Mouse (Mus musculus): ENCODE data around the gene Arpc3. TPM values are rescaled to one million over a fixed set of nuclear protein-coding genes. Genes with fewer than 3 reads are reported as not detected.

Gene Arpc3
- polyA plus RNA-seq, 1 experiment from 2014 or later: 119 TPM

DNA sequence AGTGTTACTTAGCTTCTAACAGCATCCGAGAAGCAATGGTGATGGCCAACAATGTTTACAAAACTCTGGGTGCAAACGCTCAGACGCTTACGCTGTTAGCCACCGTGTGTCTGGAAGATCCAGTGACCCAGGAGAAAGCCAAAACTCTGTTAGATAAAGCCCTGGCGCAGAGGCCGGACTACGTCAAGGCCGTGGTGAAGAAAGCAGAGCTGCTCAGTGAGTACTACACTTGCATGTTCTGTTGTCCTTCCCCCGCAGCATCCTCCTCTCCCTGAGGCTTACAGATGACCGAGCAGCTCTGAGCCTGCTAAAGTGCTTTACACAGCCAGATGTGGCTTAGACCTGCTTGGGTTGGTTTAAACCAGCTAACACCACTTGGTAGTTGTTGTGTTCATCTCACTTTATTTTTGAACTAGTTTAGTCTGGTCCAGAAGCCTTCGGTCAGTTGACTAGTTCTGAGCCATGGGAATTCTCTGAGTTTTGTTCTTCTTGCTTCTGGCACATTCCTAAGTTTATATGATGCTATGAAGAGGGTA, 48.5 kb downstream of the Arpc3 start:
- WGBS: 96% methylated on average over 12 of the region's 12 CpGs
- no peak overlapping the region for H3K27ac ChIP-seq (ENCODE audit: low read depth, low read length)

DNA sequence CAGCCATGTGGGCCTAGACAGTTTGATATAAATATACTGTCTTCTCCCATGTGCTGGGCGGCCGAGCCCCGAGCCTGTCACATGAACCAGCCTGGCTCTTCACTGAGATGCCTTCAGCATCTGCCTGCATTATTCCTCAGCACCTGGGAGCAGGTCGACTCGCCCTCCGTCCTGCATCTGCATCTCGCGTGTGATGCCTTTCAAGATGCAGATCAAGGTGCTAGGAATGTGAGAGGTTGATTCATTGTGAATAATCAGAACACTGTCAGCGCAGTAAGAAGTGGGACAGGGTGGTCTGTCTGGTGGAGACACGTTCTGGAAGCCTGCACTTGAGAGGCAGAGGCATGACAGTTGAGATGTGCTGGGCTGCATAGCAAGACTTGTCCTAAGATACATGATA, 52.8 kb downstream of the Arpc3 start:
- Histone ChIP-seq H3K4me2 (ENCODE audit: low read length) (no peak overlapping the region), H3K4me1 (ENCODE audit: control insufficient read depth, insufficient read depth, low read length) (no peaks in the 10 kb centered on the region), H3K4me3 (ENCODE audit: low read depth, low read length) (no peak overlapping the region), H3K27ac (ENCODE audit: low read depth, low read length) (no peak overlapping the region), H3K9ac (ENCODE audit: low read length) (no peak overlapping the region), H3K9me3 (replicated peaks; ENCODE audit: control insufficient read depth, low read length) (no peaks in the 10 kb centered on the region), H3K36me3 (ENCODE audit: control insufficient read depth, insufficient read depth, low read length) (peaks cover 79% of the 10 kb centered on the region), H3K27me3 (replicated peaks; ENCODE audit: control insufficient read depth, insufficient read depth, low read length) (no peaks in the 10 kb centered on the region)
- 97% methylated on average over 10 of the region's 10 CpGs for whole genome bisulfite sequencing
- ATAC-seq: no peak
- no peak for DNase-seq (ENCODE audit: low spot score)

More for the DNA sequence above, 48.5 kb downstream of the Arpc3 start:
- H3K9me3 ChIP-seq (replicated peaks; ENCODE audit: control insufficient read depth, low read length): no peaks in the 10 kb centered on the region
- no peak for ATAC-seq
- no peak for DNase-seq (ENCODE audit: low spot score)
- H3K4me3 ChIP-seq (ENCODE audit: low read depth, low read length): no peak overlapping the region
- no peaks in the 10 kb centered on the region for H3K4me1 ChIP-seq (ENCODE audit: control insufficient read depth, insufficient read depth, low read length)
- no peak overlapping the region for H3K9ac ChIP-seq (ENCODE audit: low read length)
- H3K27me3 ChIP-seq (replicated peaks; ENCODE audit: control insufficient read depth, insufficient read depth, low read length): no peaks in the 10 kb centered on the region
- no peak overlapping the region for H3K4me2 ChIP-seq (ENCODE audit: low read length)
- peaks cover 100% of the 10 kb centered on the region for H3K36me3 ChIP-seq (ENCODE audit: control insufficient read depth, insufficient read depth, low read length)

DNA sequence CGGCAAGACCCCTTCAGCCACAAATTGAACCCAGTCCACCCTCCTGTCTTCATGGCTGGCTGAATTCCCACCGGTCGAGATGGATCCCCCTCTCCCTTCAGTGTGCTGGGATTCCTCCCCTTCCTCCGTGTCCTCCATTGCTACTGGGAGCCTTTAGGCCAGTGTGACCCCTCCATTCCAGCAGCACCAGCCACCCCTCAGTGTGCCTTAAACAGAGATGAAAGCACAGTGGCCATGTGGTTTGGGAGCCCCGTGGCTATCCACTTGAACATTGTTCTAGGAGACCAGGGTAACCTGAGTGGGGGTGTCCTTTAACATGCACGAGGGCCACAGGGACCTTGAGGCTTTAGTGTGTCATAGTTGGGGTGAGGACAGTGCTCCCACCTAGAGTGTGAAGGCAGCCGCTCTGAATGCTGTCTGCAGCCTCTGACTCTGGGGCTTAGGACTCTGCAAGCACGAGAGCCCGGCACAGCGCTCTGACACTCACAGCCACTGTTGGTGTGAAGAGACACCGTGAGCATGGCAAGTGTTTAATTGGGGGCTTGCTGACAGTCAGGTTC, 53.5 kb downstream of the Arpc3 start:
- no peak for ATAC-seq
- WGBS: 89% methylated on average over 11 of the region's 11 CpGs
- H3K36me3 ChIP-seq (ENCODE audit: control insufficient read depth, insufficient read depth, low read length): peaks cover 73% of the 10 kb centered on the region

DNA sequence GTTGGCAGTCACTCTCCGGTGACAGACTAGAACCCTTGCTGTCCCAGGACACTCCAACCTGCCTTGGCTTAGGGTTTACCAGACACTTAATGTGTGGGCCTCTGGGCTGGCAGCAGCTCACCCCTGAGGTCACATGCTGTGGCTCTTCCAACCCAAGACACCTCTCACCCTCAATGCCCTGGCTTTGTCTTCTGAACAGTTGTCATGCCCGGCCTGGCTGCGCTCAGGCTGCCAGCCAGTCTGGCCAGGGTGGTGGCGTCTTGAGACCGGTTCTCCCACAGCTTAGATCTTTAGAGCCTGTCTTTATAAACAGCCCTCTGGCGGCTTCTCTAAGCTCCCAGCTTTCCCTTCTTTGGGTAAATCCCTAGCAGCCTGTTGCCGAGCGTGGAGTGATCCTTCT, 56.2 kb downstream of the Arpc3 start:
- Histone ChIP-seq H3K4me1 (ENCODE audit: control insufficient read depth, insufficient read depth, low read length) (no peaks in the 10 kb centered on the region), H3K36me3 (ENCODE audit: control insufficient read depth, insufficient read depth, low read length) (peaks cover 61% of the 10 kb centered on the region), H3K27me3 (replicated peaks; ENCODE audit: control insufficient read depth, insufficient read depth, low read length) (no peaks in the 10 kb centered on the region), H3K4me2 (ENCODE audit: low read length) (no peak overlapping the region), H3K9ac (ENCODE audit: low read length) (no peak overlapping the region), H3K9me3 (replicated peaks; ENCODE audit: control insufficient read depth, low read length) (no peaks in the 10 kb centered on the region), H3K4me3 (ENCODE audit: low read depth, low read length) (no peak overlapping the region), H3K27ac (ENCODE audit: low read depth, low read length) (no peak overlapping the region)
- WGBS: 86% methylated on average over 8 of the region's 8 CpGs
- ATAC-seq (no peak), DNase-seq (ENCODE audit: low spot score) (no peak)

More for the DNA sequence above, 53.5 kb downstream of the Arpc3 start:
- no peak overlapping the region for H3K4me2 ChIP-seq (ENCODE audit: low read length)
- no peaks in the 10 kb centered on the region for H3K27me3 ChIP-seq (replicated peaks; ENCODE audit: control insufficient read depth, insufficient read depth, low read length)
- DNase-seq (ENCODE audit: low spot score): no peak
- no peaks in the 10 kb centered on the region for H3K9me3 ChIP-seq (replicated peaks; ENCODE audit: control insufficient read depth, low read length)
- no peak overlapping the region for H3K4me3 ChIP-seq (ENCODE audit: low read depth, low read length)
- no peak overlapping the region for H3K9ac ChIP-seq (ENCODE audit: low read length)
- H3K4me1 ChIP-seq (ENCODE audit: control insufficient read depth, insufficient read depth, low read length): no peaks in the 10 kb centered on the region
- no peak overlapping the region for H3K27ac ChIP-seq (ENCODE audit: low read depth, low read length)

DNA sequence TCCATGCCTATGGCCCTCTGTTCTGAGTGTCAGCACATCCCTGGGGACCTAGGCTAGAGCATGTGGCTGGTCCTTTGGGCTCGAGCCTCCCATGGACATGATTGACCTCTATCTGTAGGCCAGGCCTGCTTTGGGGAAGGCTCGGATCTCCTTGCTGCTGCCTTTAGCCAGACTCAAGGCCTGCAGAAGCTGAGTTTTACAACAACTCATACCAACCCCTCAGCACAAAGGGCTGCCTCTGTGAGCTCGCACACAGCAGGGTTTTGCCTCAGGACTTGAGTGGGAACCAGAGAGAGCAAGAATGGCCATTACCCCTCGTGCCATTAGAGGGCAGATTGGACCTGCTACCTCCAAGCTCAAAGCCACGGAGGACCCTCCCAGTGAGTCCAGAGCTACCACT, 57.2 kb downstream of the Arpc3 start:
- no peak for ATAC-seq
- WGBS: 87% methylated on average over 5 of the region's 5 CpGs
- Histone ChIP-seq H3K36me3 (ENCODE audit: control insufficient read depth, insufficient read depth, low read length) (peaks cover 61% of the 10 kb centered on the region), H3K9me3 (replicated peaks; ENCODE audit: control insufficient read depth, low read length) (no peaks in the 10 kb centered on the region), H3K9ac (ENCODE audit: low read length) (no peak overlapping the region), H3K27me3 (replicated peaks; ENCODE audit: control insufficient read depth, insufficient read depth, low read length) (no peaks in the 10 kb centered on the region), H3K4me3 (ENCODE audit: low read depth, low read length) (no peak overlapping the region), H3K4me2 (ENCODE audit: low read length) (no peak overlapping the region), H3K4me1 (ENCODE audit: control insufficient read depth, insufficient read depth, low read length) (no peaks in the 10 kb centered on the region), H3K27ac (ENCODE audit: low read depth, low read length) (no peak overlapping the region)
- no peak for DNase-seq (ENCODE audit: low spot score)

DNA sequence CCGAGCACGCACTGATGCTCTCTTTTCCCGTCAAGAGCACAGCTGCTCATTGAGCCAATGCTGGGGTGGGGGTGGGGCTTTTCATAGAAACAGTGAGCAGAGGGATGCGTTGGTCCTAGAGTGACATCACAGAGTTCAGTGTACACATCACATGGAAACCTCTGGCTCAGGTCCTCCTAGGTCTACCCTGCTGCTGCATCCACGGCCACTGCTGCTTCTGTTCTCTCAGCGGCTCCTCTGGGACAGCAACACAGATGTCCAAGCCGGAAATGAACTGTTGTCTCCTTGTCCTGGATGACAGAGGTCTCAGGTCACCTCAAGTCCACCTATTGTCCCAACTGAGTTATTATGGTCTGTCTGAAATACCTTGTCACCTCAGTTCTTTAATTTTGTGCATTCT, 58.3 kb downstream of the Arpc3 start:
- H3K9me3 ChIP-seq (replicated peaks; ENCODE audit: control insufficient read depth, low read length): no peaks in the 10 kb centered on the region
- 45% methylated on average over 7 of the region's 7 CpGs for WGBS
- no peaks in the 10 kb centered on the region for H3K27me3 ChIP-seq (replicated peaks; ENCODE audit: control insufficient read depth, insufficient read depth, low read length)
- H3K4me3 ChIP-seq (ENCODE audit: low read depth, low read length): no peak overlapping the region
- no peak for DNase-seq (ENCODE audit: low spot score)
- no peak overlapping the region for H3K9ac ChIP-seq (ENCODE audit: low read length)
- peaks cover 61% of the 10 kb centered on the region for H3K36me3 ChIP-seq (ENCODE audit: control insufficient read depth, insufficient read depth, low read length)
- ATAC-seq: no peak
- no peak overlapping the region for H3K27ac ChIP-seq (ENCODE audit: low read depth, low read length)
- H3K4me2 ChIP-seq (ENCODE audit: low read length): no peak overlapping the region
- H3K4me1 ChIP-seq (ENCODE audit: control insufficient read depth, insufficient read depth, low read length): no peaks in the 10 kb centered on the region

DNA sequence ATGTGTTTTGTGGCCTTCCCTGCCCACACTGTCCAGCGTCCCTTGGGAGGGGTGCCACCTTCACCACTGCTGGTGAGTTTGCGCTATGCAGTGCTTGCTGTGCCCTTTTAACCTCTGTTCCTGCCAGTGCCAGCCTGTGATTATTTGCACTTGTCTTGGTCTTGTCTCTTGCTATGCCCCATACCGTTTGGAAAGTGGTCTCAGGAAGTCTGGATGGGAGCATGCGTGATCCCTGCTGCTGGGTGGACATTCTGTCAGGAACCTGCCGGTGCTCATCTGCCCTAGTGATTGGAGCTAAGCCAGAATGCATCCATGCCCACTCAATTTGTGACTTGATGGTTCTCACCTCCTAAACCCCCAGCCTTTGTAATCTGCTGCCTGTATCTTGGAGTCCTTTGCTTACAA, 59.2 kb downstream of the Arpc3 start:
- Histone ChIP-seq H3K4me2 (ENCODE audit: low read length) (no peak overlapping the region), H3K27ac (ENCODE audit: low read depth, low read length) (no peak overlapping the region), H3K27me3 (replicated peaks; ENCODE audit: control insufficient read depth, insufficient read depth, low read length) (no peaks in the 10 kb centered on the region), H3K4me3 (ENCODE audit: low read depth, low read length) (no peak overlapping the region), H3K4me1 (ENCODE audit: control insufficient read depth, insufficient read depth, low read length) (no peaks in the 10 kb centered on the region), H3K9me3 (replicated peaks; ENCODE audit: control insufficient read depth, low read length) (no peaks in the 10 kb centered on the region), H3K9ac (ENCODE audit: low read length) (no peak overlapping the region), H3K36me3 (ENCODE audit: control insufficient read depth, insufficient read depth, low read length) (peaks cover 61% of the 10 kb centered on the region)
- WGBS: 82% methylated on average over 5 of the region's 5 CpGs
- no peak for DNase-seq (ENCODE audit: low spot score)
- no peak for ATAC-seq

DNA sequence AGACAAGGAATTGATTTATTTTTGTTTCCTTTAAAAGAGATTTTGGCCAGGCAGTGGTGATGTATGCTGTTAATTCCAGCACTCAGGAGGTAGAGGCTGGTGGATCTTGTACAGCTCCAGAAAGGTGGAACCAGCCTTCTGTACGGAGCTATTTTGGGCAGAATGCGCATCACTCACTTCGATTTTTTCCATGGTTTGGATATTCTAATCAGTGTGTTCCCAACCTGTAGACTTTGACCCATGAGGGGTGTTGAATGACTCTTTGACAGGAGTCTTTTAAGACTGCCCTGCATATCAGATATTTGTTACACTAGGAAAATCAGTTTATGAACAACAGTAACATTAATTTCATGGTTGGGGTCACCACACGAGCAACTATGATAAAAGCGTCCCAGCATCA, 59.6 kb downstream of the Arpc3 start:
- peaks cover 61% of the 10 kb centered on the region for H3K36me3 ChIP-seq (ENCODE audit: control insufficient read depth, insufficient read depth, low read length)
- H3K4me2 ChIP-seq (ENCODE audit: low read length): no peak overlapping the region
- no peaks in the 10 kb centered on the region for H3K9me3 ChIP-seq (replicated peaks; ENCODE audit: control insufficient read depth, low read length)
- ATAC-seq (no peak), DNase-seq (ENCODE audit: low spot score) (no peak)
- no peaks in the 10 kb centered on the region for H3K27me3 ChIP-seq (replicated peaks; ENCODE audit: control insufficient read depth, insufficient read depth, low read length)
- 94% methylated on average over 5 of the region's 5 CpGs for WGBS
- H3K4me3 ChIP-seq (ENCODE audit: low read depth, low read length): no peak overlapping the region
- H3K4me1 ChIP-seq (ENCODE audit: control insufficient read depth, insufficient read depth, low read length): no peaks in the 10 kb centered on the region
- H3K27ac ChIP-seq (ENCODE audit: low read depth, low read length): no peak overlapping the region
- no peak overlapping the region for H3K9ac ChIP-seq (ENCODE audit: low read length)

DNA sequence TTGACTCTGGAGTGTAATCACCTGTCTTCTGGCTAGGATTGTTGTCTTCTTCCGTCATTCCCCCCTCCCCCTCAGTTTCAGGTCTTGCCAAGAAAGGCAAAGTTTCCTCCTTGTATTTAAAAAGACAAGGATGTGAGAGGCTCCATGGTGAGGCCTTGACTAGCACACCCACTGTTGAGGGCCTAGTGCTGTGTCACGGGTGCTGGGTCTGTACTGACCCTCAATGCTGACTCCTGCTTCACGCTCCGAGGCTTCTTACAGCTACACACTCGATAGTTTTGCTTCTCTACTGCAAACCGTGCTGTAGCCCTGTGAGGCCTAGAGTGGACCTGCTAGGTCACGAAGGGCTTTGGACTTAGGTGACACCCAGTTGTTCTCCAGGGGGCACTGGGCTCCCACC, 60.5 kb downstream of the Arpc3 start:
- H3K36me3 ChIP-seq (ENCODE audit: control insufficient read depth, insufficient read depth, low read length): peaks cover 61% of the 10 kb centered on the region
- H3K9me3 ChIP-seq (replicated peaks; ENCODE audit: control insufficient read depth, low read length): no peaks in the 10 kb centered on the region
- H3K9ac ChIP-seq (ENCODE audit: low read length): no peak overlapping the region
- ATAC-seq (no peak), DNase-seq (ENCODE audit: low spot score) (no peak)
- no peaks in the 10 kb centered on the region for H3K27me3 ChIP-seq (replicated peaks; ENCODE audit: control insufficient read depth, insufficient read depth, low read length)
- no peak overlapping the region for H3K4me2 ChIP-seq (ENCODE audit: low read length)
- H3K27ac ChIP-seq (ENCODE audit: low read depth, low read length): no peak overlapping the region
- WGBS: 86% methylated on average over 7 of the region's 7 CpGs
- H3K4me3 ChIP-seq (ENCODE audit: low read depth, low read length): no peak overlapping the region
- no peaks in the 10 kb centered on the region for H3K4me1 ChIP-seq (ENCODE audit: control insufficient read depth, insufficient read depth, low read length)

Measured in forebrain, embryonic 14.5 days (tissue).